11 mouse cellular contexts compared by ENCODE assay signal in the genomic region with DNA sequence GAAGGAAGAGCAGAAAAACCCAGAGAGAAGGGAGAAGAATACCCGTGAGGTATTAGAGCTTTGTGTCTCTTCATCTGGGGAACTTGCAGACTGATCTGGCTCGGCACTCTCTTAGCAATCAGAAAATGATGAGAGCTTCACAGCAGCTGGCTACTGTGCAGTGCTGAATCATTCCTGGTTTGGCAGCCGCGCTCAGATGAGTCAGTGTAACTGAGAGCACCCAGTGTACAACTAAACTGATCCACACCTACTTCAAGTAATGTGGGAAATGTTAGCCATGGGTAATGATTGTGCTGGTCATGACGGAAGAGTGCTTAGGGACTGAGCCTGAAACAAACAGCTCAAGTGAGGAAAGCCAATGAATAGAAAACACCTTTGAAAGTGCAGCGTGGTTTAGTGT. TPM values are rescaled to one million over a fixed set of nuclear protein-coding genes. Genes with fewer than 3 reads are reported as not detected.
DNase-seq lines count a peak whose midpoint lies in the region; ATAC-seq and TF ChIP-seq lines count a peak whose summit lies in the region.
"Had no signal": no experiment of that assay in that cellular context is flagged by ENCODE, and none has a peak within 500 bp of the region (broad histone marks: within the 10 kb centered on the region; RNA-seq: fewer than 3 reads in every experiment).

No protein-coding gene starts in this region.

- WGBS in intestine, postnatal 0 days: 88% methylated on average over 6 of the region's 6 CpGs
- 83% methylated on average over 6 of the region's 6 CpGs for WGBS in forebrain, postnatal 0 days

- no peak overlapping the region for H3K9ac ChIP-seq in intestine, postnatal 0 days (ENCODE audit: low read depth, low read length)
- H3K9ac ChIP-seq in forebrain, postnatal 0 days: no peak overlapping the region
- H3K9ac ChIP-seq: hindbrain, embryonic 15.5 days; lung, embryonic 14.5 days had no signal

- no peaks in the 10 kb centered on the region for H3K9me3 ChIP-seq in intestine, postnatal 0 days (ENCODE audit: control insufficient read depth)
- no peaks in the 10 kb centered on the region for H3K9me3 ChIP-seq in forebrain, postnatal 0 days (ENCODE audit: low read length)
- H3K9me3 ChIP-seq: hindbrain, embryonic 15.5 days had no signal

- intact Hi-C loops in left cerebral cortex, postnatal 14 days (cut with DNase I): no loop called here

- H3K27me3 ChIP-seq in intestine, postnatal 0 days (replicated peaks; ENCODE audit: control insufficient read depth, insufficient read depth, low read length): no peaks in the 10 kb centered on the region
- H3K27me3 ChIP-seq in forebrain, postnatal 0 days (ENCODE audit: insufficient read depth, low read length): no peaks in the 10 kb centered on the region

- no peaks in the 10 kb centered on the region for H3K4me1 ChIP-seq in intestine, postnatal 0 days (replicated peaks; ENCODE audit: control insufficient read depth, insufficient read depth, low read length)
- H3K4me1 ChIP-seq in forebrain, postnatal 0 days (ENCODE audit: insufficient read depth): no peaks in the 10 kb centered on the region
- H3K4me1 ChIP-seq: hindbrain, embryonic 15.5 days had no signal

- no peak overlapping the region for H3K4me2 ChIP-seq in intestine, postnatal 0 days (replicated peaks; ENCODE audit: low read depth)
- H3K4me2 ChIP-seq in forebrain, postnatal 0 days (ENCODE audit: low read depth): no peak overlapping the region
- H3K4me2 ChIP-seq: hindbrain, embryonic 15.5 days; lung, embryonic 14.5 days had no signal

- ATAC-seq in intestine, postnatal 0 days: no peak
- ATAC-seq in forebrain, postnatal 0 days: no peak

- no peak overlapping the region for H3K27ac ChIP-seq in intestine, postnatal 0 days (ENCODE audit: low read depth, low read length)
- no peak overlapping the region for H3K27ac ChIP-seq in forebrain, postnatal 0 days (ENCODE audit: low read depth, low read length)
- H3K27ac ChIP-seq: hindbrain, embryonic 15.5 days had no signal

- H3K4me3 ChIP-seq in intestine, postnatal 0 days (ENCODE audit: low read depth, low read length): no peak overlapping the region
- no peak overlapping the region for H3K4me3 ChIP-seq in forebrain, postnatal 0 days (ENCODE audit: low read depth, low read length)
- H3K4me3 ChIP-seq: hindbrain, embryonic 15.5 days had no signal

- DNase-seq in adrenal gland, adult (ENCODE audit: inconsistent age in 2 of 2, low spot score in 1 of 2): peak; percentile 56 to 66
- DNase-seq in adrenal gland, postnatal 4 days (ENCODE audit: low spot score in 2 of 2): no peak
- peak; percentile 49 for DNase-seq in MN1 (ENCODE audit: low spot score)
- peak; percentile 24 for DNase-seq in gastrocnemius, postnatal 10 days
- DNase-seq in left cerebral cortex, postnatal 14 days (ENCODE audit: low spot score in 2 of 2): peak; percentile 43 to 44
- no peak for DNase-seq in testis, postnatal 14 days (ENCODE audit: low spot score)
- DNase-seq in forebrain, postnatal 0 days: no peak
- DNase-seq: cerebellum, postnatal 25 days; lung, embryonic 14.5 days had no signal

- H3K36me3 ChIP-seq in intestine, postnatal 0 days (ENCODE audit: control insufficient read depth, insufficient read depth): peaks cover 19% of the 10 kb centered on the region
- H3K36me3 ChIP-seq in forebrain, postnatal 0 days (ENCODE audit: insufficient read depth): peaks cover 6% of the 10 kb centered on the region; the same call in 1 of the 2 replicates
- H3K36me3 ChIP-seq: hindbrain, embryonic 15.5 days had no signal

- TF ChIP-seq CTCF in intestine, postnatal 0 days (IDR thresholded peaks at IDR 0.05; ENCODE audit: low read depth): no peak
- no peak for TF ChIP-seq CTCF in forebrain, postnatal 0 days (IDR thresholded peaks at IDR 0.05; ENCODE audit: low read depth)

RNA-seq across cellular contexts. Expression of a gene that starts 19.9 kb away (rescaled TPM):
- total RNA-seq in adrenal gland, postnatal 4 days (2021): 10 to 100 TPM; 33.0 to 34.3 TPM
- 10 to 100 TPM; 17.6 to 18.0 TPM for total RNA-seq in gastrocnemius, postnatal 10 days (2021)
- total RNA-seq in left cerebral cortex, postnatal 14 days (2021): 10 to 100 TPM; 37.7 to 57.0 TPM
- 41.9 and 53.5 TPM in 2 replicates for polyA plus RNA-seq in intestine, postnatal 0 days (2015; fragmentation: Nextera tagmentation; extraction: Ambion mirVana)
- total RNA-seq in forebrain, postnatal 0 days (2014; rRNA removed): 18.5 and 24.4 TPM in 2 replicates
- polyA plus RNA-seq in forebrain, postnatal 0 days (2015; fragmentation: Nextera tagmentation; extraction: Ambion mirVana): 73.9 and 81.3 TPM in 2 replicates

RNA-seq across cellular contexts. Expression of a gene that starts 29.8 kb away (rescaled TPM):
- 10 to 100 TPM; 21.6 to 23.5 TPM for total RNA-seq in adrenal gland, postnatal 4 days (2021)
- 10 to 100 TPM; 23.0 to 26.0 TPM for total RNA-seq in gastrocnemius, postnatal 10 days (2021)
- 10 to 100 TPM; 25.2 to 37.2 TPM for total RNA-seq in left cerebral cortex, postnatal 14 days (2021)
- polyA plus RNA-seq in intestine, postnatal 0 days (2015; fragmentation: Nextera tagmentation; extraction: Ambion mirVana): 10.0 and 10.4 TPM in 2 replicates
- total RNA-seq in forebrain, postnatal 0 days (2014; rRNA removed): 96.6 and 123 TPM in 2 replicates
- 111 and 135 TPM in 2 replicates for polyA plus RNA-seq in forebrain, postnatal 0 days (2015; fragmentation: Nextera tagmentation; extraction: Ambion mirVana)

Comparison
In these comparisons a context has a peak if more than half of its experiments do, and no peak if none do; other contexts are left out.
1. DNase-seq: peak in adrenal gland, adult (2 of 2), MN1 (single experiment), gastrocnemius, postnatal 10 days (single experiment) and left cerebral cortex, postnatal 14 days (2 of 2); none in adrenal gland, postnatal 4 days (0 of 2), testis, postnatal 14 days (single experiment) and forebrain, postnatal 0 days (single experiment).